Mouse (Mus musculus) testis, adult 2 months (tissue): ENCODE data around the gene Zmiz1.

Experiments
- CTCF ChIP-seq: fragments of 200-500 bp; IDR thresholded peaks from 2 replicates; pipeline ENCODE4 v1.5.1; 2012; ENCODE audit warnings: low read depth, mild to moderate bottlenecking, inconsistent platforms, low read length, moderate library complexity; ENCODE audit not compliant: control insufficient read depth, insufficient read depth, insufficient replicate concordance
- POLR2A ChIP-seq: fragments of 200-500 bp; IDR thresholded peaks from 2 replicates; pipeline ENCODE4 v1.6.1; 2012; ENCODE audit warnings: low read depth, mild to moderate bottlenecking, inconsistent platforms, low read length, moderate library complexity; ENCODE audit not compliant: control insufficient read depth

GRCm38 (mm10) chr14:25661185-25661920 is 202.4 kb downstream of the Zmiz1 start:
- TF ChIP-seq CTCF: no peak; the same call in 1 of the 2 replicates
- peak; percentile 12; the same call in 1 of the 2 replicates for TF ChIP-seq POLR2A
